Mouse (Mus musculus) ES-E14 (cell line): ENCODE data around the gene Aqp2. TPM values are rescaled to one million over a fixed set of nuclear protein-coding genes. Genes with fewer than 3 reads are reported as not detected.

Experiments used
- DNase-seq: peaks from one replicate; pipeline ENCODE4 v3.0.0-alpha.2; 2013; ENCODE audit warnings: low read depth, low spot score
- H3K27ac ChIP-seq: 2 replicates; pipeline ENCODE4 v1.5.1; 2012; ENCODE audit warnings: low read depth, mild to moderate bottlenecking, low read length, moderate library complexity, mixed read lengths; ENCODE audit not compliant: poor library complexity, insufficient read depth, severe bottlenecking
- H3K36me3 ChIP-seq: 2 replicates; pipeline ENCODE4 v1.6.1; 2012; ENCODE audit warnings: mild to moderate bottlenecking, low read length, moderate library complexity, mixed read lengths; ENCODE audit not compliant: control insufficient read depth, poor library complexity, insufficient read depth, severe bottlenecking
- H3K4me1 ChIP-seq, 2 experiments: fragments of 150-350 bp in 1 of 2; sonication (generic) in 1 of 2; 2 replicates each; pipeline ENCODE4 v1.6.1; 2012; ENCODE audit warnings: low read length in 2 of 2, mild to moderate bottlenecking in 1 of 2, mixed read lengths in 1 of 2; ENCODE audit not compliant: control insufficient read depth in 2 of 2, insufficient read depth in 2 of 2, poor library complexity in 1 of 2
- H3K4me3 ChIP-seq, 2 experiments: fragments of 150-350 bp in 1 of 2; sonication (generic) in 1 of 2; 2 replicates each; pipeline ENCODE4 v1.5.1; 2012; ENCODE audit warnings: low read length in 2 of 2, low read depth in 1 of 2, mild to moderate bottlenecking in 1 of 2, mixed read lengths in 1 of 2; ENCODE audit not compliant: insufficient read depth in 1 of 2, poor library complexity in 1 of 2, severe bottlenecking in 1 of 2
- H3K9ac ChIP-seq: 2 replicates; pipeline ENCODE4 v1.6.1; 2012; ENCODE audit warnings: low read depth, mild to moderate bottlenecking, low read length, mixed read lengths; ENCODE audit not compliant: poor library complexity, insufficient read depth, severe bottlenecking
- H3K9me3 ChIP-seq: fragments of 150-350 bp; sonication (generic); 2 replicates; pipeline ENCODE4 v1.6.1; 2012; ENCODE audit warnings: low read depth, mild to moderate bottlenecking, low read length; ENCODE audit not compliant: control insufficient read depth, insufficient read depth
- CHD2 ChIP-seq: IDR thresholded peaks from 2 replicates; pipeline ENCODE4 v1.6.1; 2014; ENCODE audit warnings: mild to moderate bottlenecking, low read depth, low read length, inconsistent platforms
- HCFC1 ChIP-seq: IDR thresholded peaks from 2 replicates; pipeline ENCODE4 v1.6.1; 2012; ENCODE audit warnings: low read length, inconsistent platforms, borderline replicate concordance; ENCODE audit not compliant: insufficient read depth
- MAFK ChIP-seq: IDR thresholded peaks from 2 replicates; pipeline ENCODE4 v1.6.1; 2014; ENCODE audit warnings: mild to moderate bottlenecking, low read depth, low read length, inconsistent platforms; ENCODE audit not compliant: insufficient read depth
- ZC3H11A ChIP-seq: IDR thresholded peaks from 2 replicates; pipeline ENCODE4 v1.6.1; 2012; ENCODE audit warnings: low read depth, mild to moderate bottlenecking, inconsistent platforms, low read length, borderline replicate concordance
- ZNF384 ChIP-seq: IDR thresholded peaks from 2 replicates; pipeline ENCODE4 v1.6.1; 2012; ENCODE audit warnings: low read depth, low read length, inconsistent platforms
- in situ Hi-C, 2 experiments: fragments of 600-800 bp; cut with MboI; formaldehyde crosslinking; loops; one replicate each; pipeline ENCODE4 v1.15.1; 2025; ENCODE audit warnings: low sequenced_read_pairs in 2 of 2, inconsistent platforms in 1 of 2; ENCODE audit not compliant: unreplicated experiment in 2 of 2
- total RNA-seq: library from RNA; depleted of rRNA; stranded (reverse); fragments of 300-350 nt; gene quantifications from 2 replicates; pipeline ENCODE4 v1.2.3, GENCODE M21; 2012

The Aqp2 gene
- total RNA-seq, 1 experiment = not detected

- Histone ChIP-seq H3K36me3 (no peaks in the 10 kb centered on the region), H3K9ac (no peak overlapping the region), H3K9me3 (no peaks in the 10 kb centered on the region), H3K27ac (peak overlapping the region; percentile 25; the same call in 1 of the 2 replicates), H3K4me1 (peaks cover 1 to 18% of the 10 kb centered on the region in 2 experiments; a peak in 2 of 4 replicates), H3K4me3 (no peak overlapping the region)
- in situ Hi-C loops = no loop called here
- TF ChIP-seq MAFK (no peak), HCFC1 (no peak), ZC3H11A (no peak), CHD2 (no peak), ZNF384 (no peak)
- DNase-seq = no peak
These were observed 27.7 kb downstream of the Aqp2 start for GRCm38 (mm10) chr15:99606515-99606914.

GRCm38 (mm10) chr15:99607388-99608113 is 28.7 kb downstream of the Aqp2 start:
- TF ChIP-seq CHD2 (no peak), HCFC1 (no peak), ZNF384 (no peak), MAFK (no peak), ZC3H11A (no peak)
- Histone ChIP-seq H3K9ac (no peak overlapping the region), H3K4me1 (peaks cover 1 to 9% of the 10 kb centered on the region in 2 experiments; a peak in 2 of 4 replicates), H3K9me3 (no peaks in the 10 kb centered on the region), H3K27ac (no peak overlapping the region), H3K4me3 (no peak overlapping the region), H3K36me3 (no peaks in the 10 kb centered on the region)
- in situ Hi-C loops = no loop called here
- no peak for DNase-seq

GRCm38 (mm10) chr15:99608382-99609125 is 29.7 kb downstream of the Aqp2 start:
- Histone ChIP-seq H3K9me3 (no peaks in the 10 kb centered on the region), H3K4me1 (peaks cover 0 to 6% of the 10 kb centered on the region in 2 experiments; a peak in 1 of 4 replicates), H3K36me3 (no peaks in the 10 kb centered on the region), H3K9ac (no peak overlapping the region), H3K4me3 (no peak overlapping the region), H3K27ac (no peak overlapping the region)
- TF ChIP-seq ZC3H11A = no peak
- TF ChIP-seq ZNF384 = no peak
- no peak for TF ChIP-seq MAFK
- TF ChIP-seq HCFC1 = no peak
- DNase-seq = no peak
- in situ Hi-C loops = no loop called here

GRCm38 (mm10) chr15:99611563-99611962 is 32.7 kb downstream of the Aqp2 start:
- no peak for DNase-seq
- no peak overlapping the region for H3K9ac ChIP-seq
- TF ChIP-seq MAFK (no peak), ZC3H11A (no peak), CHD2 (no peak), ZNF384 (no peak), HCFC1 (no peak)
- H3K4me1 ChIP-seq = peaks cover 0 to 4% of the 10 kb centered on the region in 2 experiments; a peak in 1 of 4 replicates
- in situ Hi-C loops = no loop called here
- no peaks in the 10 kb centered on the region for H3K36me3 ChIP-seq
- no peak overlapping the region for H3K4me3 ChIP-seq
- no peaks in the 10 kb centered on the region for H3K9me3 ChIP-seq
- H3K27ac ChIP-seq = no peak overlapping the region
